Mouse (Mus musculus) megakaryocyte, adult 5-6 weeks (primary cell): ENCODE data around the gene S1pr5. TPM values are rescaled to one million over a fixed set of nuclear protein-coding genes. Genes with fewer than 3 reads are reported as not detected.
"Not testable (repeated sequence)": the region's sequence is repeated elsewhere in the genome, so short reads cannot be mapped to it uniquely, and the experiment has no call there.

Source experiments
- ATAC-seq: 2 replicates; pipeline ENCODE4 v1.8.0; 2016; ENCODE audit warnings: mild to moderate bottlenecking, inconsistent platforms; ENCODE audit not compliant: poor library complexity, severe bottlenecking
- total RNA-seq, 2 experiments: library from RNA; stranded (forward) in 1 of 2; stranded (reverse) in 1 of 2; fragments of 153-499, 151-499 nt in 1 of 2; fragments of 221-1000, 200-1000 nt in 1 of 2; gene quantifications; 2 replicates each; pipeline versions ENCODE4 v1.2.3 to v1.2.4; 2015 to 2017

Gene S1pr5
- total RNA-seq, 2 experiments from 2014 or later, result 3.6 to 9.0 TPM

DNA sequence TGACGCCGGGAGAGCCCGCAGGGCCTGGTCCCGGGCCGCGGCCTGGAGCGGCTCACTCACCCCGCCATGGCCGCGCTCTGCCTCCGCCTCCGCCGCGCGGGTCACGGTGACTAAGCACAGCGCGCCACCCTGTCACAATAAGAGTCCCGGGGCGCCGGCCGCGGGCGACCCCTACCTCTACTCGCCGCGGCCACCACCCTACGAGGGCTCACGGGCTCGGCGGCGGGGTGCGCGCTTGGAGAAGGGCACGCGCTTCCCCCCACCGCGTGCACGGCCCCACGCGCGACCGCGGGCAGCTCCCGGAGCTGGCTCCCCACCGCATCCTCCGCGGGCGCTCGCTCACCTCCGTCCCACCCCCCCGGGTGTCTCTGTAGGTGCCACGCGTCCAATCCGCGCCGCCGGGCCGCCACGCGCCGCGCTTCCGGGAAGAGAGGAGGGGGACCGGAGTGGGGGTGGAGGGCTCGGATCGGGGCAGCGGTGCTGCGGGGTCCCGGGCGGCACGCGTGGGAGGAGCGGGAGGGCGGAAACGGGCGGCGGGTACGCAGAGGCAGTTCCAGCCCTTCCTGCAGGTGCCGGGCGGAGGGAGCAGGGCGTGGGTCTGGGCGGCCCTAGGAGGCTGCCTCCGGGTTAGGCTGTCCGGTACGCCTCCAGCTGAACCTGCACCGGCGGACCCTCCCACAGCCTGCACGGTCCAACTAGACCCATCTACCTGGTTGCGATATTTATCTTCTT is 9.3 kb downstream of the S1pr5 start, which contains the start of gene Keap1:
Gene Keap1 (minus strand): TSS at position 629 of the 732 bp plus-strand sequence.
- ATAC-seq, result peak; percentile 73

DNA sequence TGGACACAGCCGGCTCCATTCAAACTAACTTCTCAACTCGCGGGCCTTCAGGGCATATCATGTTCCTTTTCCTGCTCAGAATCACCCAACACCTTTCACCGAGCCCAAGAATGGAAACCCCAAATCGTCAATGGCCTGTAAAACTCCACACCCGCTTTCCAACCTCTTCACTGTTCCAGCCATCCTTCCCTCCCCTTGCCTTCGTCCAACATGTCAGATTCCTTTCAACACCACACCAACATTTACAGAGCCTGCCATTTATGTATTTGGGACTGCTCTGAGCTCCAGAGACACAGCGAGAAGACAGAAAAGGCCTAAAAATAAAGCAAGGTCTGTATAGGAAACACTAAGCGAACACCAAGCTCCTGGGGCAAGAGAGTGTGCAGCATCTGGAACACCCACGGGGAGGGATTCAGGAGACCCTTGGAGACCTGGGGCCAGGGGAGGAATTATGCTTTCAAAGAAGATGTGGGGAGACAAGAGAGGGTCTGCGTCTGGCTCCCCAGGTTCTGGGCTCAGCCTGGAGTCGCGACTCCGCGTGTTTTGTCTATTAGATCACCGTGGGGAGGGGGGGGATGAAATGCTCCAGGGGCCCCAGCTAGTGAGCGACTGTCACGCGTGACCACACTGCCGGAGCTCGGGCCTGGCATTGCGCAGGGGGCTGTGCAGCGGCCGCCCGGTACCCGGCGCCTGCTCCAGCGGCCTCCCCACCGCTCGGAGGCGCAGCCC is 10.1 kb downstream of the S1pr5 start:
- ATAC-seq, result no peak

DNA sequence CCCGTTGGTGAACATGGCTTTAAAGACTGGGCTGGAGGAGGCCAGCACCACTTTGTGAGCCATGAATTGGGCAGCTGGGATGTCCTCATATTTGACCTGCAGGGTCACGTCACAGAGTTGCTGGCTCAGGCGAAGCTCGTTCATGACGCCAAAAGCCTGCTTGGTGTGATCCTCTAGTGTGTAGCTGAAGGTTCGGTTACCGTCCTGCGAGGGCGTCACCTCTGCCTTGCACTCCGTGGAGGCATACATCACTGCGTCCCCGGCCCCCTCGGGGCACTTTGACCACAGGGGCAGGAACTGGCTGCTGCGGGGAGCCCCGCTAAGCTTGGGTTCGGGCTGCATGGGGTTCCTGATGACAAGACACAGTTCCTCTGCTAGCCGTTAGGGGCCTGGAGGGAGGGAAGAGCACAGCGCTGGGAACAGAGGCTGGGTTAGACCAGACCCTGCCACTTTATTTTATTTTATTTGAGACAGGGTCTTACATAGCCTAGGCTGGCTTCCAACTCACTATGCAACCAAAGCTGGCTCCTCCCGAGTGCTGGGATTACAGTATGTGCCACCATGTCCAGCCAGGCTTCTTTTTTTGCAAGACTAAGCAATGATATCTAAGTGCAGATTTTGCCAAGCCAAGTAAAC is 10.8 kb downstream of the S1pr5 start:
- peak; percentile 62 for ATAC-seq

DNA sequence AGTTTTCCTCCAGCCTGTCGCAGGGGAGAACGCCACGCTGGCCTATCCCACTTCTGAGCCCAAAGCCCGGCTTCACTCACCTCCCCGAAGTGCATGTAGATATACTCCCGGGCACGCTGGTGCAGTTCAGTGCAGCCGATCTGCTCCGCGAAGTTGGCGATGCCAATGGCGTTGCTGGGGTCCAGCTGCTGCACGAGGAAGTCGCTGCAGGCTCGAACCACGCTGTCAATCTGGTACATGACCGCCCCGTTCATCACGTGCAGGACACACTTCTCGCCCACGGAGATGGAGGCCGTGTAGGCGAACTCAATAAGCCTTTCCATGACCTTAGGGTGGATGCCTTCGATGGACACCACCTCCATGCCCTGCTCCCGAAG is 11.3 kb downstream of the S1pr5 start:
- ATAC-seq, result no peak

DNA sequence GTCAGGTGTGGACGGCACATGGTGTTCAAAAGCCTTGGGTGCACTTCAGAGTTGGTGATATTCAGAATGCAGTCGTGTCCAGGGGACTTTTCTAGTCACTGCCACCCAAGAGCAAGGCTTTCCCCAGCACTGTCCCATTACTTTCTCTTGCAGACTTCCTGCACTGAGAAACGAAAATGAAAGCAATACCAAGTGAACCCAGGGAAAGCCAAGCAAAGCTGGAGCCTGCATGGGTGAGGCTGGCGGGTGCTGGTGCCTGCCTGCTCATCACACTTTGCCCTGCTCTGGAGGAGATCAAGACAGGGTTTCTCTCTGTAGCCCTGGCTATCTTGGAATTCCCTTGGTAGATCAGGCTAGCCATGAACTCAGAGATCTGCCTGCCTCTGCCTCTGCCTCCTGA is 12.9 kb downstream of the S1pr5 start:
- no peak for ATAC-seq

DNA sequence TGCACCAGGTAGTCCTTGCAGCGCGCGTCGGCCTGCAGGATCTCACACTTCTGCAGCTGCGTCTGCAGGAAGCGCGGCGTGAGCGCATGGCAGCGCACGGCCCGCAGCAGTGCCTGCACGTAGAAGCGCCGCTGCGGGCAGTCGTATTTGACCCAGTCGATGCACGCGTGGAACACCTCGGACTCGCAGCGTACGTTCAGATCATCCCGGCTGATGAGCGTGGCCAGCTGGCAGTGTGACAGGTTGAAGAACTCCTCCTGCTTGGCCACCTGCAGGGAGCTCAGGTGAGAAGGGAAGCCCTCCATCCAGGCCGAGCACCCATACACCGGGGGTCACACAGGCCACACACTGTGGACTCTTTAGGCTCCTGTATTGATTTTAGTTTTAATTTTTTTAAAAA is 14.4 kb downstream of the S1pr5 start:
- ATAC-seq, result no peak

DNA sequence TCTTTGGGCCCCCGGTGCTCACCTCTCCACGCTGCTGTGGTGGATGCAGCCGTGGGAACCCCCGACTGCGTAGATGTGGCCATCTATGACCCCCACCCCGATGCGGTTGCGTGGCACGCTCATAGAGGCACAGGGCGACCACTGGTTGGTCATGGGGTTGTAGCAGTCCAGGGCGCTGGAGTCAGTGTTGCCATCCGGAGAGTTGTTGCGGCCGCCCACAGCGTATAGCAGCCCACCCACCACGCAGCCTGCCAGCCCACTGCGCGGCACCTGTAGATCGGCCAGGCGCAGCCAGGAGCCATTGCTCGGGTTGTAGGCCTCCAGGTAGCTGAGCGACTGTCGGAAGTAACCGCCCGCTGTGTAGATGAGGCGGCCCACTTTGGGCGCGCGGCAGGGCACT is 14.9 kb downstream of the S1pr5 start:
- ATAC-seq, result no peak

DNA sequence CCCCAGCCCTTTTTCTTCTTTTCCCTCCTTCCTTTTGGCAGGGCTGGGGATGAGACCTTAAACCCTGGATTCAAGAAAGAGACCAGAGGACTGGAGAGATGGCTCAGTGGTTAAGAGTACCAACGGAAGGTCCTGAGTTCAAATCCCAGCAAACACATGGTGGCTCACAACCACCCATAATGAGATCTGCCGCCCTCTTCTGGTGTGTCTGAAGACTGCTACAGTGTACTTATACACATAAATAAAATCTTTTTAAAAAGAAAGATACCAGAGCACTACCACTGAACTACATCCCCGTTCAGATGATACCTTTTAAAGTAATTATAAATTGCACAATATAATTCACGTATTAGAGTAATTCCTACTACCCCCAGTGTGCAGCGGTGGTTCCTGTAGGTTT is 15.4 kb downstream of the S1pr5 start:
- no peak for ATAC-seq

DNA sequence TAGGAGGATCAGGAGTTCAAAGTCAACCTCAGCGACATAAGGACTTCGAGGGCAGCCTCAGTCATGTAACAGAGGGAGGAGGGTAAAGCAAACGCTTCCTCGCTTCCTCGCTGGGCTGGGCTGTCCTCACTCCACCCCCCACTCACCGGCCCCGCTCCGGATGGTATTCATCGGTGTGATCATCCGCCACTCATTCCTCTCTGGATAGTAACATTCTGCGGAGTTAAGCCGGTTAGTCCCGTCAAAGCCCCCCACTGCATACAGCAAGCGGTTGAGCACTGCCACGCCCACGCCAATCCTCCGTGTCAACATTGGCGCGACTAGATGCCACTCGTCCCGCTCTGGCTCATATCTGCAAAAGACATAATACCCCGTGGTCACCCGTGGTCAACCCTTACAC is 16.7 kb downstream of the S1pr5 start:
- no peak for ATAC-seq

DNA sequence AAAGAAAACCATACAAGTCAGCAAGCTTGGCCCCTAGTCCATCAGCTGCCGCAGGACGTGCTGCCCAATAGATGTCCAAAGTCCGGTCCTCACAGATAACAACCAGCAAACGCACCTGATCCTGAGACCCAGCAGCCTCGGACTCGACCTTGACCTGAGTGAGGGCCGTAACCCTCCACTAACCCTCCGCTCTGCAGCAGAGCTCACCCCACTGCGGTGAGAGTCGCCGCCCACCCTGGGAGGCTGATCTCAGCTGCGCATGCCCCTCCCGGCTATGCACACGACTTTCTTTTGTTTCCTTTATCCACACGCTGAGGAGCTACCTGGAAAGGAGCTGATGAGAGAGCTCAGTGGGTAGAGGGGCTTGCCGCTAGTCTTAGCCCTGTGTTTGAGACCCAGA is 20.9 kb downstream of the S1pr5 start:
- ATAC-seq, result no peak; the same call in 1 of the 2 replicates

DNA sequence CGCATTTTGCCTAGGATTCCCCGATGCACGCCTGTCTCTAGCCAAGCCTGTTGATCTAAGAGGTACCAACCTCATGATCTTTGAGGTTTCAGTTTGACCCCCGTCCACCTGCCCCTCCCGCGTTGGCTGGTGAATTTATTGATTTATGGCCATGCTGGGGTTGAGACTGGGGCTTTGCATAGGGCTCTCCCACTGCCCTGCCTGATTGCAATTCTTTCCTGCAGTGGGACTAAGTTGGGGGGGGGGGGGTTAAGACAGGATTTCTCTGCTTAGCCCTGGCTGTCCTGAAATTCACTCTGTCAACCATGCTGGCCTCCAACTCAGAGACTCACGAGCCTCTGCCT is 22.9 kb downstream of the S1pr5 start:
- no peak for ATAC-seq

DNA sequence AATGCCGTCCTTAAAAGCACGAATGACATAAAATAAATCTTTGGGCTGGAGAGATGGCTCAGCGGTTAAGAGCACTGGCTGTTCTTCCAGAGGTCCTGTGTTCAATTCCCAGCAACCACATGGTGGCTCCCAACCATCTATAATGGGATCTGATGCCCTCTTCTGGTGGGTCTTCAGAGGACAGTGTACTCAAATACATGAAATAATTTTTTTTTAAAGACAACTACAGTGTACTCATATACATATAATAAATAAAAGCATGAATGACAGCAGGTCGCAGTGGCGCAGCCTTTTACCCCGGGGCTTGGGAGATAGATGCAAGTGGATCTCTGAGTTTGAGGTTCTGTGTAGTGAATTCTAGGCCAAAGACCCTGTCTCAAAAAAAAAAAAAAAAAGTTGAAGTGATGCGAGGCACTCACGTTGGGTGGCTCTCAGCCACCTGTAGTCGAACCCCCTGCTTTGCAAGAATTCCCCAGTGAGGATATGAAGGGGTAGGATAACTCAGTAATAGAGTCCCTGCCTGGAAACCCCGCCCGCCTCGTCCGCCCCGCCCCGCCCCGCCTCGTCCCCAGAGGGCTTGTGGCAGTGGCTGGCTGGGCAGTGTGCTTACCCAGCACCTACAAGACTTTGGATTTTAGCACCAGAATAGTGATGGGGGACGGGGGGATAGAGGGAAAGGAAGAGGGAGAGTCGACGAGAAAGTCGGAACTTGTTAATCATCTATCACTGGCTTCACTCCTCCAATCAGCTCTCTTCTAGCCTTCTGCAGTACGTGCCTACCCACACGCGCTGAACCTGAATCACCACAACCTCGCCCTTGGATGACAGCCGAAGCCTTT is 23.4 kb downstream of the S1pr5 start:
- no peak for ATAC-seq

DNA sequence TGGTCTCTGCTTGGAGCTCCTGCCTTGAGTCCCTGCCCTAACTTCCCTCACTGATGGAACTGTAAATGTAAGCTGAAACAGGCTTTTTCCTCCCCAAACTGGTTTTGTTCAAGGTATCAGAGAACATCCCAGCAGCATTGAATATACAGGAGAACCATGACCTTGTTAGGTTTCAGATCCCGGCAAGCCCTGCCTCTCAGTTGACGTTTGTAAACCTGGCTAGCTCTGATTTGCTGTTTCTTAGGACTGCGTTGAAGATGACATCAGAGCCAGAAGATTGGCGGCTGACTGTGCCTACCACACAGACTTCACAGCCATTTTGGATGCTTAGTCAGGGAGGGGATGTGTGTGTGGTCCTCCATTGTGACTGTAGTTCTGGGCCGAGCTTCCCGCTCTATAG is 24.3 kb downstream of the S1pr5 start:
- no peak for ATAC-seq

DNA sequence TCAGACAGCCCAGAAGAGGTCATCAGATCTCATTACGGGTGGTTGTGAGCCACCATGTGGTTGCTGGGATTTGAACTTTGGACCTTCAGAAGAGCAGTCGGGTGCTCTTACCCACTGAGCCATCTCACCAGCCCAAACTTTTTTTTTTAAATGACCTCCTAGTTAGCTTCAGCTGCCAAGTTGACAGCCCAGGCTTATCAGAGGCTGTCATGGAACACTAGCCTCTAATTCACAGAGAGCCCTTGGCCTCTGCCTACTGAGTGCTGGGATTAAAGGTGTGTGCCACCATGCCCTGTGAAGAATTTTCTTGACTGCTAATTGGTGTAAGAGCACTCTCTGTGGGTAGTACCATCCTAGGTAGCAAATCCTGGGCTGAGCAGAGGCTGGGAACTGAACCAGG is 24.8 kb downstream of the S1pr5 start:
- ATAC-seq, result not testable (repeated sequence)

DNA sequence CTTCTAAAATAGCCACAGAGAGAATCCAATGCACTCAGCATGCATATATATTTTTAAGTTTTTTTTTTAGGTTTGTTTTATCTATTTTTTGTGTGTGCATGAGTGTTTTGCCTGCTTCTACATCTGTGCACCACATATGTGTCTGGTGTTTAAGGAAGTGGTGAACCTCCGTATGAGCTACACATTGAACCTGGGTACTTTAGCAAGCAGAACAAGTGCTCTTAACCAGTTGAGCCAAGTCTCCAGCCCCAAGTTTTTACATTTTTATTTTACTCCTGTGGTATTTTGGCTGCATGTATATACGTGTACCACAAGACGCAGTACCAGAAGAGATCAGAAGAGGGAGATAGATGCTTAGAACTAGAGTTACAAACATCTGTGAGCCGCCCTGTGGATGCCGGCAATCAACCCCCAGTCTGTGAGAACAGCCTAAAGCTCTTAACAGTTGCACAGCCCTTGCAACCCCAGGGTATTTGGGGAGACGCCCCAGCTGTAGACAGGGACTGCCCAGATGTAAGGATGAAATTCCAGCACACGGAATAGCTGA is 26.8 kb downstream of the S1pr5 start:
- ATAC-seq, result peak; percentile 66

DNA sequence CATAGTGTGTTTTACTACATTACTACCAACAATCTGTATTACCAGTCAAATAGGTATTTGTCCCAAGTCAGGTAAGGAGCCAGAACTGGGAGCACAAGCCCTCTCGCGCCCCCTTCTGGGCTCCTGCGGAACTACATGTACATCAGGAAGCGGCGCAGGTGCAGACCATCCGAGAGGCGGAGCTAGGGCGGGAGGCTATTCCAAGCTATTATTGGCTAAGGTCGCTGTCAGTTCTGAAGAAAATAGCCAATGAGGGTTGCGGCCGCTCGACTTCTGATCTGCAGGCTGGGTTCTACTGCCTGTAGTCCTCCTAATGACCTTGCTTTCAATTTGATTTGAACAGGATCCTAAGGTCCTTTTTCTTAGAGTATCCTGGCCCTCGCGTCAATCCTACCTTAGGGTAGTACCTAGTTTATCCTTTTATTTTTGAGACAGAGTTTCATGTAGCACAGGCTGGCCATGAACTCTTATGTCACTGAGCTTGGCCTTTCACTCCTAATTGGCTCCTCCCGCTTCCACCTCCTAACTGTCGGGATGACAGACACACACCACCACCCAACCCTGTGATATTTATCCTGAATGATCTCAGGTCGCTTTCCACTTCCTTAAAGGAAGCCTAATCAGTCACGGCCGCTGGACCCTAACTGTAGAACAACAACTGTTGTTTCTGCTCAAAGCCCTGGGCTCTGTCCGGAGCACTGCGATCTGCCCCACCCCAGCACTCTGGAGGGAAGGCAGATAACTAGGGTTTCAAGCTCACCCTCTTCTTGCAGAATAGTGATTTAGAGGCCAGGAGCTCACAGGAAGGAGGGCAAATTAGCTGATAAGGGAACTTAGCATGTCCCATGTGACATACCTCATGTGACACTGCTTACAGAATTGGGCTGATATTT is 27.5 kb downstream of the S1pr5 start:
- ATAC-seq, result peak; percentile 96

DNA sequence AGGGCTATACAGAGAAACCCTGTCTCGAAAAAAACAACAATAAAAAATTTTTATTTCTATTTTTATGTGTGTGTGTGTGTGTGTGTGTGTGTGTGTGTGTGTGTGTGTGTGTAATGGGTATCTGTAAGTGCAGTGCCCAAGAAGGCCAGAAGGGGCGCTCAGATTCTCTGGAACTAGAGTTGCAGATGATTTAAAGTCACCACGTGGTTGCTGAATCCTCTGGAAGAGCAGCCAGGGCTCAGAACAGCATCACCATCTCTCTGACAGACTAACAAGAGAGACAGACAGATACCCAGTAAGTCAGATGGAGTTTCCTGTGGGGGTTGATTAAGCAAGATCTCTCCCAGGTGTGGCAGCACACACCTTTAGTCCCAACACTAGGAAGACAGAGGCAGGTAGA is 28.4 kb downstream of the S1pr5 start:
- ATAC-seq, result no peak

DNA sequence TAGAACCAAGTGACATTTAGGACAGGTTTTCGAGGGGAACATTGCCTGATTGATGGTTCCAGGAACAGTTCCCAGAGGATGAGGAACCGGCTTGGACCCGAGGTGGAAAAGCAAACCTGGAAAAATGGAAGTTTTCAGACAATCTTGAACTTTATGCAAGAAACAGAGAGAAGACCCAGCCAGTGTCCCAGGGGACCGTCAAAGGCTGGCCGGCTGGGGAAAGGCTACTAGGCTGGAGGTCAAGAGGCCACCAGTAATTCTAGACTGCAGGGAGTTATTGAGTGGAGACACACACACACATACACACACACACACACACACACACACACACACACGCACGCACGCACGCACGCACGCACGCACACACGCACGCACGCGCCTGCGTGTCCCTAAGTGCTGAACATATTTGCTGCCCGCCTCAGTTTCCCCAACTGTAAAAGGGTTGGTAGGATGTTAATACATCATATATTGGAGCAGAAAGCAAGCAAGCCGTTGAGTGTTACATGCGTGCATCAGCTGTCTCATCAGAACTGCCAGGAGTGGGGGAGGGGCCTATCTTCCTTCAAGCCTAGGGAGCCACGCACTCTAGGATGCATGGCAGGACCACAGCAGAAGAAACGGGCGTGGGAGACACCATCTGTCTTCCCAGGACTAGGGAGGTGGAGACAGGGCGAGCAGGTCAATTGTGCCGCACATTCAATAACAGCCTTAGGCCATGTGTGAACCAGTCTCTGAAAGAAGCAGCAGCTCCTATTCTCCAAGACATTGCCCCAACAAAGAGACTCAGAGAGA is 32.0 kb downstream of the S1pr5 start:
- no peak for ATAC-seq

DNA sequence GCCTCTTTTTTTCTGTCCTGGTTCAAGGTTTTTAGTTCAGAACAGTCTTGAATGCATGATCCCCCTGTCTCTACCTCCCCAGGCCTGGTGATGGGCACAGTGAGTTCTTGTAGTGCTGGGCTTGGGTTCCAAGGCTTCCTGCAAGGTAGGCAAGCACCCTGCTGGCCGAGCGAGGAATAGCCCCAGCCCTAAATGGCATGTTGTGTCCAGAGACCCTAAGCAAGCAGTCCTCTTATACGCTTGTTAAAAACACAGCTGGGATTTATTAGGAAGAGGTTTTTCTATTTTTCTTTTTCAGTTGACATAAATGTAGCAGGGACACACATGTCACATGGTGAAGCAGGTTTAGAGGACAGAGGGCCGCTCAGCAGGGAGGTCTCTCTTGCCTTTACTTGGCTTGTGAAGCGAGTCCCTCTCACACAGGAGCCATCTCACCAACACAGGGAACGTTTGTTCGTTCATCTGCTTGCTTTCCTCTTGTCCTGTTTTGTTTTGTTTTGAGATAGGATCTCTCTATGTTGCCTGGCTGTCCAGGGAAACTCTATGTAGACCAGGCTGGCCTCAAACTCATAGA is 34.5 kb downstream of the S1pr5 start:
- ATAC-seq, result peak; percentile 54; the same call in 1 of the 2 replicates
